Mouse (Mus musculus): ENCODE results near the gene Gimap9.

DNA sequence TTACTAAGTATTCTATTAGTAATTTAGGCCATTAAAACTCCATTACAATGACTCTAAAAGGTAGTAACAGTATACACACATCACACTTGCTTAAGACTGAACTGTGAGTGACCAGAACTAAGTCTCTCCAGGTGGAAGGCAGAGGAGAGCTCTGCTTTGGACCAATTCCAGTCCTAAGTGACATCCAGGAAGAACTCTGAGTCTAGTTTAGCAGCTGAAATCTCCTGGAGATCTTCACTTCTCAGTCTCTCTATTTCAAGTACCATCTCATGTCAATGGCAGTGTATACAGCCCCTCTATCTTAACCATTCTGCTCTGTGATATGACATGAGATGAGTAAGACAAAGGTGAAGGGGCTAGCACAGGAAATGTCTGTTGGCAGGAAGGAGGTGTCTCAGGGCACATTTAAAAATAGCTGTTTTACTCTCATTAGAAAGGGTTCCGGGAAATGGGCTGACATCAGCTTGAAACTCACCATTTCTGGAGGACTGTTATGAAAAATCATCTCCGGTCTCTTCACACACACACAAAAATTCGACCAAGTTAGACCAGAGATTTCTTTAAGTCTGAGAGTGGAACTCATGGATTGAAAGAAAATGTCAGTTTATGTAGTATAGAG is 5.7 kb downstream of the Gimap9 start:
- TF ChIP-seq CTCF (IDR thresholded peaks at IDR 0.05; ENCODE audit: borderline replicate concordance, extremely low read depth, insufficient read depth, insufficient read length) = no peak
- no peak for TF ChIP-seq POLR2A (IDR thresholded peaks at IDR 0.05; ENCODE audit: borderline replicate concordance, extremely low read depth, insufficient read depth, insufficient read length, poor library complexity, severe bottlenecking)

Data from brain, embryonic 14.5 days (tissue).